Mouse (Mus musculus) c-Kit-positive CD71-negative TER-119-negative erythroid progenitor cells, embryonic 14.5 days (primary cell): ENCODE measurements around the gene Ccdc84.
A peak's percentile ranks its signal among the peaks of the same experiment; 100 is the strongest.
"Not testable (repeated sequence)": the region's sequence is repeated elsewhere in the genome, so short reads cannot be mapped to it uniquely, and the experiment has no call there.

Experiments used
- DNase-seq: peaks from one replicate; pipeline ENCODE4 v3.0.0-alpha.2; 2013; ENCODE audit warnings: low read depth

Ccdc84 gene

DNA sequence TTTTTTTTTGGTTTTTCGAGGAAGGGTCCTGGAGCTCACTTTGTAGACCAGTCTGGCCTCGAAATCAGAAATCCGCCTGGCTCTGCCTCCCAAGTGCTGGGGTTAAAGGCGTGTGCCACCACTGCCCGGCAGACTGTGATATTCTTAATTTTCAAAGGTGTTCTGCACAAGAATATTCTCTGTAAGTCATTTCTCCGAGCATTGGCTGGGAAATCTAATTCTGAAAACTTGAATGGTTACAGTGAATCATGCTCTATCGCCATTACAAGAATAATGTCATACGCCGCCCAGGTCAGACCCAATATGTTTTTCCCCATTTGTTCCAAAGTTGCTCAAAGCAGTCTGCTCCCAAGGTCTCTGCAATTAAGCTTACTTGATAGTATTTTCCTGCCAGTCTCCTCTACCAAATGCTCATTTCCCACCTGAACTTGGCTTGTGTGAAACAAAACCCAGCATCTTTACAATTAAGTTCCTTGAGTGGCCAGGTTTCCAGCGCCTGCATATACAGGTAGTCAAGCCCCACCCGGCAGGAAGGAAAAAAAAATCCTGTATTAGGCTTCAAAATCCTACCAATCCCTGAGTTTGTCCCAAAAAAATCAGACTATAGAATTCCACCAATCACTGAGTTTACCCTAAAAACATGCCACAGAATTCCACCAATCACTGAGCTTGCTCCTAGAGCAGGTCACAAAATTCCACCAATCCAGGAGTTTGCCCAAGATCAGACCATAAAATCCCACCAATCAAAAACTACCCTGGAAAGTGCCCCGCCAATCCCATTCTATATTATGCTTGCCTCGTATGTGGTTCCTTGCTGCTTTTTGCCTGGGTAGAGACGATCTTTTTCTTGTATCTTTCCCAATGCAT is at the start of gene Ccdc84:
TSS of gene Ccdc84 (minus strand) at position 51 of the 867 bp plus-strand sequence.
- no peak for DNase-seq

DNA sequence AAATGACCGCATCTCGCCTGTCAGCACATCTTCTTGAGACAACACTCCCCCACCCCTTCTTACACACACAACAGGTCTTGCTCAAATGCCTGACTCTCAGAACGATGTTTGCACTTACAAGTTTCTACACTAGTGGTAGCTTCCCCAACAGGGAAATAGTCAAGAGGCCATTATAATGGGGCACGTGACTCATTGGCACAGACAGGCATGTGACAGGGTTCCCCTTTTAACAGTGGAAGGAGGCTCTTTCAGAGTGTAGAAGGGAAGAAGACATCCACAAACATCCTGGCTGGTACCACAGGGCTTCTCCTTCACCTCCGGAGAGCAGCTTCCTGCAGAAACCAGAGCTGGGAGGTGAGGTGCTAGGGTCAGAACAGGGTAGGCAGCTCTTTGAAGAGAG is 43.6 kb upstream of the Ccdc84 start:
- DNase-seq, result no peak

DNA sequence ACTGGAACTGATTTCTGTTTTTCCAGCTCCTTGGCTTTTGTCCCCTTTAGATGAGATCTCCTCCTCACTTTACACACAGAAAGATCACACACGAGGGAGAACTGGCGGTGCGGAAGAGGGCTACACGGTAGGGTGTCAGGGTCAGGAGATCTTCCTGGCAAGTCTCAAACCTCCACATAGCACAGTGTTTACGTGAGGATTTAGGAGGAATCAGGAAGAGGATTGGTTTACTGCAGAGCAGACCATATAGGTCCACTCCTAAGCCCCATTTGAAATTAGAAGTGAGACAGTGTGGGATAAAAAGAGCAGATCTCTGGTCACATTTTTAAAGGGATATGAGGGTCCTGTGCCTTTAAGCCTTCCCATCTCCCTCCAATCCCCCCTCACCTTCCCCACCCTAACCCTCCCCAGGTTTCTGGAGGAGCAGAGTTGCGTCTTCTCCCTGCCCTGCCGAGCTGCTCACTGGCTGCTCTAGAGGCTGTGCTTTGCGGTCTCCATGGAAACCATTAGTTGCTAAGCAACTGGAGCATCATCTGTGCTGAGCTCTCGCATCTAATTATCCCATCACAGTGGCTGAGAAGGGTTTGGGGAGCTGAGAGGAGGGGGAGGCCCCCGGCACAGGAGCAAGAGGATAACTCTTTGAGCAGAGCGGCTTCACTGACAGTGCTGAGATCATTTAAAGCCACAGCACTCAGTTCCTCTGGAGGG is 38.8 kb upstream of the Ccdc84 start:
- no peak for DNase-seq

DNA sequence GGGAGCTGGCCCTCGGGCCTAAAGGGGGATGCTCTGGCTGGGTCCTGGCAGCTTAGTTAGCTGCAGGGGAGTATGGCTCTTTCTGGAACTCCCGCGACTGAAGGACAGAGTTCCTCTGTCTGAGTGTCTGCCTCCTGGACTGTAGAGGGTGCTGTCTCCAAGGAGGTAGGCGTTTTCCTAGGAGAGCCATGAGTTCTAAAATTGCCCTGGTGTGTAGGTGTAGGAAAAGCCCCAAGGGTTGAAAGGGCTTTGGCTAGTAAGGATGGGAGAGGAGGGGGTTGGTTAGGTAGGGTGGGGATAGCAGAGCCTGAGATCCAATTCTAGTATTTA is 36.5 kb upstream of the Ccdc84 start, which contains the start of gene Upk2:
TSS of gene Upk2 (minus strand) at position 86 of the 330 bp plus-strand sequence.
- no peak for DNase-seq

DNA sequence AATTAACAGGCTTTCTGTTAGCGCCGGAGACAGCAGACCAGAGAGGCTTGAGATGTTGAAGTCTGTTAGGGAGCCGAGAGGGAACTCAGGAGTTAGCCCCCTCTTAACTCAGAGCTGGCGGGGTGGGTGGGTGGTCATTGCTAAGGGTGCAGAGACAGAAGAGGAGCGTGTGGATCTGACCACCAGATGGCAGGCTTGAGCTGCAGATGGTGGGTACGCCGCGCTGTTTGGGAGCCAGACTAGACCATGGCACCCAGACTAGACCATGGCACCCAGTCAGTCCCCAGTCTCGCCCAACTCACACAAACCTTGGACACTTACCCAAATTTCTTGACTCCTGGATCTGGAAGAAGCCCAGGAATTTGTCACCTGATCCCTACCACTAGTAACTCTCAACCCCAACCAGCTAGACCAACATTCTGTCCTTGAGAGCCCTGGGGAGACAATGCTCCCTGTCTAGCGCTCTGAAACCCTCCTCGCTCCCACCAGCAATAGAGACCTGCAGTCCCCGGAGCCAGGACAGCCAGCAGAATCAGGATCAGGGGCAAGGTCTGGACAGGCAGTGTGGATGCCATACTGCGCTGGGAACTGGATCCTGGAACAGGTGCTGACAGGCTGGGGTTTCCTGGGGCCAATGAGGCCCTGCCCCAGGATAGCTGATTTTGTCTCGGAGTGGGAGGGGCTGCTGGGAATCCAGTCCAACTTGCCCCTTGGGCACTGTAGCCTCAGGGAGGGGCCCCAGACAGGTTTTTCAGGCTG is 35.9 kb upstream of the Ccdc84 start:
- DNase-seq, result peak; percentile 79

DNA sequence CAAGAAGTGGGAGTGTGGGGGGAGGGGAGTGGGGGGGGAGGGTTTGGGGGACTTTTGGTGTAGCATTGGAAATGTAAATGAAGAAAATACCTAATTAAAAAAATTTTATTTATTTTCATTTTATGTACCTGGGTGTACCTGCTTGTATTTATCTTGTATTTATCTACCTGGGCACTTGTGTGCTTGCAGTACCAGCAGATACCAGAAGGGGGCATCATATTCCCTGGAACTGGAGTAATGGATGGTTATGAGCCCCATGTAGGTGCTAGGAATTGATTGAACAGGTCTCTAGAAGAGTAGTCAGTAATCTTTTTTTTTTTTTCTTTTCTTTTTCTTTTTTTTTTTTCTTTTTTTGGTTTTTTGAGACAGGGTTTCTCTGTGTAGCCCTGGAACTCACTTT is 32.0 kb upstream of the Ccdc84 start:
- DNase-seq, result no peak

DNA sequence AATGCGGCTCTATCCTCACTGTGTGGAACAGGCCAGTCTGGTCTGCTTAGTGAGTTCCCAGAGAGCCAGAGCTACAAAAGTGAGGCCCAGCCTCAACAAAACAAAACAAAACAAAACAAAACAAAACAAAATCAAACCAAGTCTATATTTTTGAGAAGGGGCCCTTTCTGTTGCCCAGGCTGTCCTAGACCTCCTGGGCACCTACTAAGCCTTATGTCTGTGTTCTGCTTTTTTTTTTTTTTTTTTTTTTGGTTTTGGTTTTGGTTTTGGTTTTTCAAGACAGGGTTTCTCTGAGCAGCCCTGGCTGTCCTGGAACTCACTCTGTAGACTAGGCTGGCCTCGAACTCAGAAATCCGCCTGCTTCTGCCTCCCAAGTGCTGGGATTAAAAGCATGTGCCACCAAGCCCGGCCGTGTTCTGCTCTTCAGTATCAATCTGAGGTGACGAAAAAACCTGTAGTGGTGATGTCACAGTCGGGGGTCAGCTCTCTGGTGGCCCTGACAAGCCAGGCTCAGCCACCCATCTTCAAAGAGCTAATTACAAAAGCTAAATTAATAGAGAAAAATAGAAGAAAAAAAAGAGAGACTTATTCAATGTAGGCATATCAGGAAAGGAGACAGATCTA is 26.1 kb upstream of the Ccdc84 start:
- DNase-seq, result not testable (repeated sequence)

DNA sequence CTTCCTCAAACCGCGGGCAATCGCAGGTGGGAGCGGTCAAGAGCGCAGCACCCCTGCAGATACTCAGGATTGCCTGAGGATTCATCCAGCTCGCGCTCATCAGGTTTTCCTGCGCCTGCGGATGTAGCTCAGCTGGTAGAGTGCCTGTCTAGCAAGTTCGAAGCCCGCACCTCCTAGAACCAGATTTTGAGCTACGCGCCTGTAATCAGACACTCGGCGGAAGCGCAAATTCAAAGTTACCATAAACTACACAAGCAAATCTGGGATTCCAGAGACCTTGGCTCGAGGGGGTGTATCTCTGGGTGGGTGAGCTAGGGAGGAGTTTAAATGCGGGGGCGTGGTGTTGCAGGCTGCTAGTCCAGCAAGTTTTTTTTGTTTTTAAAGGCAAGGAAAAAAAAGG is 22.6 kb upstream of the Ccdc84 start, which contains the start of gene Foxr1:
TSS of gene Foxr1 (minus strand) at position 176 of the 400 bp plus-strand sequence.
- no peak for DNase-seq

DNA sequence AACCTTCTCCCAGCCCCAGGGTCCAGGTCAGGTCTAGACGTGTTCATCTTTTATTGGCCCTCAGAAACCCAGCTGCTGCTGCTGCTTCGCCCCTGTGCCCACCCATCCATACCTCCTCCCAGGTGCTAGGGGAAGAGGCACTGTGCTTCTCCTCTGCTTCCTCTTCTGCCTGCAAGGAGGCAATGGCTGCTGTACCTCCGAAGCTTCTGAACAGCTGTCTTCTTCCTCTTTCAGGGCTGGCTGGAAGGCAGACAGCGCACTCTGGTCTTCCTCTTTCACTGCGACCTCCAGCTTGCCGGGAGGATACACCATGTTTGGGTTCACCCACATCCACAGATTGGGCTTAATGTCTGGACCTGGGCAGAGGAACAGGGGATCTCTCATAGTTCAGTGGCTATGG is 17.4 kb upstream of the Ccdc84 start:
- peak; percentile 51 for DNase-seq

DNA sequence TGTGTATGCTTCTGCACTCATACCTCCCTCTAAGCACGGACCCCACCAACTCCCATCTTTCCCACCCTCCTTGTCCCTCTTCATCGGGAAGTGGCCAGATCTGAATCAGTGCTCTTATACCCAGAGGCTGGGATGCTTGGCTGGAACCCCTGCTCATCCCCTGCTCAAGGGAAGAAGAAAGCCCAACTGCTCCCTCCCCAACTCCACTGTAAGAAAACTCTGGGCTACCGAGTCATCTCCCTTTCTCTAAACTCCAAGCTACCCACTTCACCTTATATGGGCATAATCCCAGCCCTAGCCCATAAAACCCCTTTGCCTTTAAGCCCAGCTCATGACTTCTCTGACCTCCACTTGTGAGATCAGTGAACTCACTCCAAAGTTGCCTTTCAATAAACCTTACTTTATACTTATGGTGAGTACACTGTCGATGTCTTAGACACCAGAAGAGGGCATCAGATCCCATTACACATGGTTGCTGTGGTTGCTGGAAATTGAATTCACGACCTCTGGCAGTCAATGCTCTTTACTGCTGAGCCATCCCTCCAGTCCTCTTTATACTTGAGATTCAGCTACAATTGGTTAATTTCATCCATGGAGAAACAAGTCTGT is 14.3 kb upstream of the Ccdc84 start:
- DNase-seq, result no peak

DNA sequence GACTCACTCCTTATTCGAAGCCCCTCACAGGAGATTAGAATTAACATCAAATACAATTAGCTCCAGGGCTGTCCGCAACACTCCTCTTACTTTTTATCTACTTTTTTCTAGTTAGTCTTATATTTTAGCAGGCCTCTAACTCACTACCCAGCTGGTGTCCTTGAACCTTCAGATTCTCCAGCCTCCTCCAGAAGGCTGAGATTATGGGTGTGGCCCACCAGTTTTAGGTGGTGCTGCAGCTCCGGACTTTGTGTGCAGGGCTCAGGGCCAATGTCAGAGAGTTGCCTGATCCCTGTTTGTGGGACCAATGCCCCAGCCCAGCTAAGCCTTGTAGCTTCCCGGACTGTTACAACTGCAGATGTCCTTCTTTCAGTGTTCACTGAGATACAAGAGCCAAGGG is 5.2 kb upstream of the Ccdc84 start:
- no peak for DNase-seq

DNA sequence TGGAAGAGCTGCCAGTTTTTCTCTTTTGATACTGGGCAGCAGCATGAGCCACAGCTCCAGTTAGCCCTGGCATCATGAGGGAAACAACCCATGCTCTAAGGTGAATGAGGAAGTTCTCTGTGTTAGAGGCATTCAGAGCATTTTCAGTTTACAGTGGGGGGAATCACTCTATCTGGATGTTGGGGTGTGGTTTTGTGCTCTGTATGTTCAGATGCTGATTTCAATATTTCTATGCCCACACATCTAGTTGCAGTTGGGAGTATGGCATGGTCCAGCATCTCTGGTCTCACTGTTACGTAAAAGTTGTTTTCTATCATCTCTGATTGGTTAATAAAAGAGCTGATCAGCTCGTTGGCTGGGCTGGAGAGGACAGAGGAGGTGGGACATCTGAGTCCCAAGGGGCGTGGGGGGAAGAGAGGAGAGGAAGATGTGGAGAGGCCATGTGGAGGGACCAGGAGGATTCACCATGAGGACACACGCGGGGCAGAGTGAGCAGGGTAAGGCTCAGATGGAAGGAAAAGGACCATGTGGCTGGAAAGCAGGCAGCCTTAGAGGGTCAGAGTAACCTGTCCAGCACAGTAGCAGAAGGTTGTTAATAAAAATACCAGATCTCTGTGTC is 2.0 kb upstream of the Ccdc84 start:
- DNase-seq, result no peak

DNA sequence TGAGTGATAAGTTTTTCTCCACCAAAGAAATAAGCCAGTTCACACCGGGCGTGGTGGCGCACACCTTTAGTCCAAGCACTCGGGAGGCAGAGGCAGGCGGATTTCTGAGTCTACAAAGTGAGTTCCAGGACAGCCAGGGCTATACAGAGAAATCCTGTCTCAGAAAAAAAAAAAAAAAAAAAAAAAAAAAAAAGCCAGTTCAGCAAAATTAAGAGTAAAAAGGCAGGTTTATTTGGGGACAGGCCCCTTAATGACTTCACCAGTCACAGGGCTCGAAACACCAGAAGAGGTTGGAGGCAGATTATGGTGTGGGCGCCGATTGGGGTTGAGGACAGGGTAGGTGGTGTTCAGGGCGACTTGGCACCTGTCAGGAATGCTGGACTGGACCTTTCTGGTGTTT is 1.4 kb upstream of the Ccdc84 start:
- DNase-seq, result not testable (repeated sequence)

DNA sequence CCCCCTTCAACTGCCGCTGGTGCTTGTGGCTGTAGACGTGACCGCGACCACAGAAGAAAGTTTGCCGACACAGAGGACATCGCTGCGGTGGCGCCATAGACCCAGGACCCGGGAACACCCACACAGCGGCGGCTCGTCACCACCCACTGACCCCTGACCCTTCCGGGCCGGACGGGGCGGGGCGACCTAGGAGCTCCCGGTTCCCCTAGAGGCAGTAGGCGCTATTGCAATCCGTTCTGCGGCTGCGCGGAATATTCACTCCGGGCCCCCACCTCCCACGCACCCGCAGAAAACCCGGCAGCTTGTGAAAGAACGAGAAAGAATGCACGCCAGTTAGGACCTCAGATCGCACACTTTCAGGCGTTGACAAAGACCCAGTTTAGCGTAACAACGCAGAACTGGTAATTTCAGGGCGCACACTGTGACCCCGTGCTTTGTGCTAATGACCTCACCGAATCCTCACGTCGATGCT is 441 bp downstream of the Ccdc84 start:
- DNase-seq, result peak; percentile 91

DNA sequence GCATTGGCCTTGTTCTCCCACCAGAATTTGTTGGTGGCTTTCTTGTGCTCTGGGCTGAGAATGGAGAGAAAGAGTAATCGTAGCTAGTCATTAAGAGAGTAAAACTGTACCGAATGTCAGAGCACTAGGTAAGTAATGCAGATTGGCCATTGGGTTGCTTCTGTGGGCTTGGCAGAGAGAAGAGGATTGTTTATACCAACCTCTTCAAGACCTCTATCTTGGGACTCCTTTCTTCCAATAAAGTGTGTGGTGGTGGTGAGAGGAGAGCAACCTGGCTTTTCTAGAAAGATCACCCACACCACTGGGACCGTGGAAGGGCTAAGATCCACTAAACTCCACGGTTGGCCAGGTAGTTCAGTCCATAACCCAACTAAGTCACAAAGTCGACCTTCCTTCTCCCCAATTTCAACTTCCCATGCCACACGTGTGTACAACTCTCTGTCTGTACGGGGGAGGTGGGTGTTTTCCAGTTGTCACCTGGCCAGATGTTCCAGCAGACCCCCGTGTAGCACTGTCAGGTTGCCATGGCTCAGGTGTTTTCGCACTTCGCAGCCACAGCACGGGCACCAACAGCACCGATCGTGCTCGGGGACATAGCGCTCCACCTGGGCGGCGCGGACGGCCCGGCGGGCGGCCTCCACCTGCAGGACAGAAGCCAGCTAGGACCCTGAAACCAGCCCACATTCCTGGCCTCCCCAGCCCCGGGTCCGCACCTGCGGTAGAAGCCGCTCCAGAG is 1.0 kb downstream of the Ccdc84 start:
- DNase-seq, result no peak

DNA sequence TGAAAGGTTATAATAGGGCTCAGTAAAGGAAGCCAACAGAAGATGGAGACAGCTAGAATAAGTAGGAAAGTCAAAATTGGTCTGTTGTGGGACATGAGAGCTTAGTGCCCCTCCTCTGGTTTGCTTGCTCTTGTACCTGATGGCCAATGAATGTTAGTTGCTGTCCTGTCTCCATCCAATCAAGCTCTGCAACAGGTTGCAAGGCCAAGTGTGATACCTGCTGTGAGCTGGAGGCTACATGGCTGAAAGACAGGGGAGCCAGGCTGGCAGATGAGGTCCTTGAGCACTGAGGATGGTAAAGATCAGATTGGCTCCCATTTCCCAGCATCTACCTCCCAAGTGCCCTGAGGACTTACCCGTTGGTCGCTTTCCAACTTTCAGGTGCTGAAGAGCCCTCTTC is 5.6 kb downstream of the Ccdc84 start:
- no peak for DNase-seq

DNA sequence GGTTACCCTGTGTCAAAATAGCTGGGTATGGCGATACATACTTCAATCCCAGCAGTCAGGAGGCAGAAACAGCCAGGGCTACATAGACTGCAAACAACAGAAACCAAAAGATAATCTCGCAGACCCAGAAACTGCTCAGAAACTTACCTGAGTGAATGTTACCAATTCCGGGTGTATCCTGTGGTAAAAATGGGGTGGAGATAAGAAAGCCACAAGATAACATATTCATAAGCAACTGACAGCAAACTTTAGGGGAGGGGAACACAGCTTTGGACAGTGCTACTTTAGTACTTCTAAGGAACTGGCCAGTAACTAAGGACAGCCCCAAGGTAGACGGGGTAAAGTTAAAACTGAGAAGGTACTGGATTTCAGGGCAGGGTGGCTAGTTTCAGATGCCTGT is 6.1 kb downstream of the Ccdc84 start:
- no peak for DNase-seq

DNA sequence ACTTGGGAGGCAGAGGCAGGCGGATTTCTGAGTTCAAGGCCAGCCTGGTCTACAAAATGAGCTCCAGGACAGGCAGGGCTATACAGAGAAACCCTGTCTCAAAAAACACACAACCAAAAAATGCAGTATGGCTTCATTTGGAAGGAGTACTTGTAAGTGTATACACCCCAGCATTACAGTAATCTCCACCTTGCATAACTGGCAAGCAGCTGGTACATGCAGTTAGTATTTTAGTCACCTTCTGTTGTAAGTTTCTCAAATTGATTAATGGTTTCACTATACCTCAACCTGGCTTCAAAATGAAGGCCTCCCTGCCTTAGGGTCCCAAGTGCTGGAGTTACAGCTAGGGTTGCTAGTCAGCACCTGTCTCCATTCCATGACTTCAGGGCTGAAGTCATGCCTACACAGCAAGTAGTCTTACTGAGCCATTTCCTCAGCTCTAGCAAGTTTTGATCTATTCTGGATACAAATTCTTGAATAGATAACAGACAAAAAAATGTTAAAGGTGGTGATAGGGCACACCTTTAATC is 6.7 kb downstream of the Ccdc84 start:
- no peak for DNase-seq

DNA sequence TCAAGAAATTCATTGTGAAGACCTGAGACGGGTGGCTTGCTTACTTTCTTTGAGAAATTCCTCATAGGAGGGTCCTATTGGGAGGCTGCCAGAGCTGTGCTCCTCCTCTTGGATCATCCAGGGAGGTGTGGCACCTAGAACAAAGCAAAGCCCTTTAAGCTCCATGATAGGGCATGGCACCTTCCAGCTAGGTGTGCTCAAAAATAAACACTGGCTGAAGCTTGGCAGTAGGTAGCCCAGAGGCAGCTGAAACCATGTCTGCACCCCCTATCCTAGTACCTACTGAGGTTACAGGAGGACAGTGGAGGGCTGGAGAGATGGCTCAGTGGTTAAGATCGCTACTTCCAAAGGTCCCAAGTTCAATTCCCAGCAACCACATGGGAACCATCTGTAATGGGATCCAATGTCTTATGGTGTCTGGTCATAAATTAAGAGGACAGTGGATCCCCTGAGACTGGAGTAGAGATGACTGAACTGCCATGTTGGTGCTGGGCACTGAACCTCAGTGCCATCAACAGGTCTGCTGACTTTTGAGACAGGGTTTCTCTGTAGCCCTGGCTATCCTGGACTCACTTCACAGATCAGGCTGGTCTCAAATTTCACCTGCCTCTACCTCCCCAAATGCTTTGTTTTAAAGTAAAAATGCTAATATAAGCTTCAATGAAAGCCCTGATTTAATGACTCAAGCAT is 7.6 kb downstream of the Ccdc84 start:
- DNase-seq, result no peak

DNA sequence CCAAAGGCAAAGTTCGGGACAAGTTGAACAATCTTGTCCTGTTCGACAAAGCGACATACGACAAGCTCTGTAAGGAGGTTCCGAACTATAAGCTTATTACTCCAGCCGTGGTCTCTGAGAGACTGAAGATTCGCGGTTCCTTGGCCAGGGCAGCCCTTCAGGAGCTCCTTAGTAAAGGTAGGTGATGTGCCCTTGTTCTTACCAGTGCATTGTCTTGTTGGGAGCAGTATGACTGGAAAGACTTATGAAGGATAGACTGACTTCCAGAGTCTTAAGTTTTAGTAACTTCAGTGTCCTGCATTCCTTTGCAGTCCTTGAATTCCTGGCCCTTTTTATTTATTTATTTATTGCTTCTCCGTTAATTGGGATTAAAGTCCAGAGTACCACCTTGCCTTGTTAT is 9.7 kb downstream of the Ccdc84 start:
- not testable (repeated sequence) for DNase-seq
